Mouse (Mus musculus) left cerebral cortex, adult 2 months (tissue): ENCODE data around the gene Pafah1b1. TPM values are rescaled to one million over a fixed set of nuclear protein-coding genes. Genes with fewer than 3 reads are reported as not detected.

ENCODE experiments used
- DNase-seq, 2 experiments: peaks; one replicate each; pipeline ENCODE4 v3.0.0; 2021 to 2022; ENCODE audit warnings: low spot score in 2 of 2, mixed read lengths in 1 of 2; ENCODE audit errors: extremely low spot score in 1 of 2
- H3K27ac ChIP-seq: fragments of 200-600 bp; 2 replicates; pipeline ENCODE4 v1.8.1; 2022
- H3K4me3 ChIP-seq: fragments of 200-600 bp; 2 replicates; pipeline ENCODE4 v1.8.1; 2022
- CTCF ChIP-seq: fragments of 200-600 bp; IDR thresholded peaks from 2 replicates; pipeline ENCODE4 v1.8.1; 2022; ENCODE audit warnings: antibody characterized with exemption, mild to moderate bottlenecking, moderate library complexity
- intact Hi-C: fragments of 180-260 bp; cut with DNase I; formaldehyde crosslinking; loops from one replicate; pipeline ENCODE4 v1.15.1; 2025
- total RNA-seq, 2 experiments: library from RNA; stranded (reverse); gene quantifications; 2 replicates each; pipeline ENCODE4 v1.2.3; 2021

Pafah1b1 gene
- total RNA-seq, 2 experiments from 2014 or later: 372 to 402 TPM

- Histone ChIP-seq H3K27ac (peak overlapping the region; percentile 90), H3K4me3 (peak overlapping the region; percentile 60)
- TF ChIP-seq CTCF: no peak
- no peak for DNase-seq
- intact Hi-C loops: loop anchor here (5.0 kb wide), 2 partner anchors 80 to 195 kb away; partner anchors contain the start of gene Mnt
These were observed 87.0 kb downstream of the Pafah1b1 start for GRCm38 (mm10) chr11:74637486-74637885.

DNA sequence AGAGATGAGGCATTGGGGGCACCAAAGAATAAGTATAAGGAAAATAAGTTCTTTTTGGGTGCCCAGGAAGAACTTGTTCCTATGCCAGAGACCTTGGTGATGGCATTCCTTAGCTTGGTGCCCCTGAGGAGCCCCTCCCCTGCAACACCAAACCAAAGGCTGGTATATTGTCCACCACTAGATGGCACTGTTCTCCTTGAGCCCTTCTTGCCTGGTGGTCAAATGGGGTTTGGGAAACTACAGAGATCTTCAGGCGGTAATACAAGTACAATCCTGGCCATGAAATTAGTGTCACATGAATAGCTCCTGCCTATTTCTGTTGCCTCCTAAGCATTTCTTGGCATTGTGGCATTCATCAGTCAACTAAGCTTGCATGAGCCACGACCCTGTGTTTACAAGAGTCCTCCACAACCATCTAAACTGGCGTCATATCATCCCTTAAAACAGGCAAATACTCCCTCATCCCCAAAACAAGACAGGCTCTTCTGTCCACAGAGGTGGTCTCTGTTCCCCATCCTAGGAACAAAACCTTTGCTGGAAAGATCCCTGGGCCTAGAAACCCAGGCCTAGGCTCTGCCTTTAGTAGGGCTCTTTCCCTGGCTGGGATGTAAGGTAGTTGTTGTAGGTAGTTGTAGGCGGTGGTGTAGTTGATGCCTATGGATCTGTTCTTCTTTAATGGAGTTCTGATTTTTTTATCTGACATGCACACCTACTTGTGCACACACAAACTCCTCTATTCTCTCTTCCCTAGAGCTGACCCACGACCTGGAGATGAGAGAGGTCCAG is 89.8 kb downstream of the Pafah1b1 start:
- intact Hi-C loops: loop anchor here (5.0 kb wide), 3 partner anchors 77 to 213 kb away; partner anchors contain the start of gene Mnt
- H3K27ac ChIP-seq: no peak overlapping the region
- peak; percentile 48 to 68 for DNase-seq
- H3K4me3 ChIP-seq: no peak overlapping the region
- TF ChIP-seq CTCF: peak; percentile 88

- Histone ChIP-seq H3K4me3 (no peak overlapping the region), H3K27ac (no peak overlapping the region)
- no peak for DNase-seq
- intact Hi-C loops: loop anchor here (5.0 kb wide), 1 partner anchor 215 kb away; no protein-coding TSS in a partner anchor
- no peak for TF ChIP-seq CTCF
These were observed 92.3 kb downstream of the Pafah1b1 start for GRCm38 (mm10) chr11:74631880-74632789.

- no peak for TF ChIP-seq CTCF
- Histone ChIP-seq H3K4me3 (no peak overlapping the region), H3K27ac (no peak overlapping the region)
- intact Hi-C loops: no loop called here
- DNase-seq: no peak
These were observed 97.0 kb downstream of the Pafah1b1 start for GRCm38 (mm10) chr11:74627481-74627880.

DNA sequence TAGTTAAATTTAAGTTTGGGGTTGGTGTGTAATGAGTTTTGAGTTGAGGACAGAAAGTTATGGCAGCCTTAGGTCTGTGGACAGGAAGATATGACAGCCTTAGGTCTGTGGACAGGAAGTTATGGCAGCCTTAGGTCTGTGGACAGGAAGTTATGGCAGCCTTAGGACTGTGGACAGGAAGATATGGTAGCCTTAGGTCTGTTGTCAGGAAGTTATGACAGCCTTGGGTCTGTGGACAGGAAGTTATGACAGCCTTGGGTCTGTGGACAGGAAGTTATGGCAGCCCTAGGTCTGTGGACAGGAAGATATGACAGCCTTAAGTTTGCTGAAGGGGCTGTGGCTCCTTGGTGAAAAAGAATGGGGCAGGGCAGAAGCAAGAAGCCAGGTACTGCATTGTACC is 99.1 kb downstream of the Pafah1b1 start:
- no peak for TF ChIP-seq CTCF
- Histone ChIP-seq H3K27ac (no peak overlapping the region), H3K4me3 (no peak overlapping the region)
- intact Hi-C loops: no loop called here
- no peak for DNase-seq

Other genes with a start within 250 kb of the Pafah1b1 start
- gene Rap1gap2, start 113.8 kb downstream of the Pafah1b1 start, total RNA-seq: 100 to 1,000 TPM; 186 to 188 TPM
- 10 to 100 TPM; 29.8 to 31.7 TPM for gene Ccdc92b, start 105.1 kb downstream of the Pafah1b1 start, total RNA-seq
- 10 to 100 TPM; 64.1 to 65.9 TPM for gene Cluh, start 75.2 kb downstream of the Pafah1b1 start, total RNA-seq
- 10 to 100 TPM; 26.0 to 27.2 TPM for gene Mettl16, start 46.2 kb upstream of the Pafah1b1 start, total RNA-seq
- 10 to 100 TPM; 32.4 to 37.3 TPM for gene Mnt, start 106.2 kb upstream of the Pafah1b1 start, total RNA-seq
- 10 to 100 TPM; 83.1 to 94.5 TPM for gene Sgsm2, start 172.4 kb upstream of the Pafah1b1 start, total RNA-seq
- gene Tsr1, start 173.4 kb upstream of the Pafah1b1 start, total RNA-seq: 10 to 100 TPM; 28.2 to 34.0 TPM
- 10 to 100 TPM; 30.9 to 32.6 TPM for gene Smg6, start 201.2 kb upstream of the Pafah1b1 start, total RNA-seq
- 10 to 100 TPM; 81.8 to 85.3 TPM for gene Srr, start 201.3 kb upstream of the Pafah1b1 start, total RNA-seq